ENCODE assay signal across 24 mouse cellular contexts in genomic region chr6:73485616-73486015, GRCm38 (mm10). TPM values are rescaled to one million over a fixed set of nuclear protein-coding genes. Genes with fewer than 3 reads are reported as not detected.
"Had no signal": no experiment of that assay in that cellular context is flagged by ENCODE, and none has a peak within 500 bp of the region (broad histone marks: within the 10 kb centered on the region; RNA-seq: fewer than 3 reads in every experiment).

No protein-coding gene starts in this region.

- DNase-seq: liver, postnatal 0 days; lung, adult 2 months; lung, postnatal 14 days; lung, postnatal 36 days; right cerebral cortex, postnatal 14 days; thymus, adult 2 months; thymus, postnatal 25 days; thymus, postnatal 4 days had no signal

- H3K4me1 ChIP-seq: liver, embryonic 15.5 days; lung, embryonic 15.5 days; megakaryocyte, embryonic 14.5 days; midbrain, embryonic 13.5 days; midbrain, embryonic 15.5 days; neural tube, embryonic 12.5 days had no signal

- H3K4me3 ChIP-seq: liver, embryonic 15.5 days; lung, embryonic 15.5 days; megakaryocyte, embryonic 14.5 days; midbrain, embryonic 13.5 days; midbrain, embryonic 15.5 days; neural tube, embryonic 12.5 days had no signal

- H3K9me3 ChIP-seq: liver, embryonic 15.5 days; lung, embryonic 15.5 days; midbrain, embryonic 13.5 days; midbrain, embryonic 15.5 days; neural tube, embryonic 12.5 days had no signal

- H3K27me3 ChIP-seq: liver, embryonic 15.5 days; lung, embryonic 15.5 days; megakaryocyte, embryonic 14.5 days; midbrain, embryonic 13.5 days; midbrain, embryonic 15.5 days; neural tube, embryonic 12.5 days had no signal

- H3K36me3 ChIP-seq: liver, embryonic 15.5 days; lung, embryonic 15.5 days; midbrain, embryonic 13.5 days; midbrain, embryonic 15.5 days; neural tube, embryonic 12.5 days had no signal

- H3K9ac ChIP-seq: liver, embryonic 15.5 days; liver, postnatal 0 days; lung, embryonic 15.5 days; midbrain, embryonic 13.5 days; midbrain, embryonic 15.5 days; neural tube, embryonic 12.5 days had no signal

- ATAC-seq: liver, postnatal 0 days; lung, postnatal 0 days; midbrain, embryonic 13.5 days; midbrain, embryonic 15.5 days had no signal

- H3K4me2 ChIP-seq: liver, embryonic 15.5 days; lung, embryonic 15.5 days; midbrain, embryonic 13.5 days; midbrain, embryonic 15.5 days; neural tube, embryonic 12.5 days had no signal

- H3K27ac ChIP-seq: liver, embryonic 15.5 days; lung, embryonic 15.5 days; macrophage; midbrain, embryonic 13.5 days; midbrain, embryonic 15.5 days; neural tube, embryonic 12.5 days had no signal

RNA-seq across cellular contexts. Expression of gene 4931417E11Rik, which starts 16.1 kb away (rescaled TPM):
- total RNA-seq: megakaryocyte progenitor cell, adult 5-6 weeks; midbrain, postnatal 0 days; monocyte, adult 5-6 weeks; neutrophil, adult 5-6 weeks had no signal
- polyA plus RNA-seq: liver, embryonic 15.5 days; liver, postnatal 0 days; lung, adult 2 months; lung, embryonic 15.5 days; lung, postnatal 0 days; macrophage; midbrain, embryonic 13.5 days; midbrain, embryonic 15.5 days; midbrain, postnatal 0 days; neural tube, embryonic 12.5 days; neural tube, embryonic 14.5 days; spleen, adult 2 months; stomach, embryonic 16.5 days; thymus, adult 2 months; urinary bladder, adult 2 months had no signal
